Mouse (Mus musculus): Measurements from ENCODE around the gene Mgat2.

GRCm38 (mm10) chr12:69143460-69143859 lies 40.5 kb upstream of the Mgat2 start:
- TF ChIP-seq CTCF (IDR thresholded peaks at IDR 0.05; ENCODE audit: low read depth, low read length): no peak
- TF ChIP-seq EP300 (IDR thresholded peaks at IDR 0.05; ENCODE audit: insufficient read depth, low read depth, low read length): no peak
